Mouse (Mus musculus) E14TG2a.4 (cell line): ENCODE data around the gene Crkl.
A peak's percentile ranks its signal among the peaks of the same experiment; 100 is the strongest.

Experiments
- CTCF ChIP-seq: conservative IDR thresholded peaks from 2 replicates; pipeline ENCODE4 v1.5.1; 2014; ENCODE audit warnings: low read length
- NANOG ChIP-seq: IDR thresholded peaks from 2 replicates; pipeline ENCODE4 v1.6.1; 2014; ENCODE audit warnings: borderline replicate concordance, low read length, mixed read lengths
- POU5F1 ChIP-seq: IDR thresholded peaks from 2 replicates; pipeline ENCODE4 v1.6.1; 2014; ENCODE audit warnings: low read length, borderline replicate concordance

- TF ChIP-seq CTCF (0 out of 2 replicates have a peak, but pooled peaks have one; percentile 2), POU5F1 (no peak), NANOG (no peak)
Measured at GRCm38 (mm10) chr16:17466875-17467663, 15.3 kb downstream of the Crkl start.
